13 mouse cellular contexts compared by ENCODE assay signal in the genomic region with DNA sequence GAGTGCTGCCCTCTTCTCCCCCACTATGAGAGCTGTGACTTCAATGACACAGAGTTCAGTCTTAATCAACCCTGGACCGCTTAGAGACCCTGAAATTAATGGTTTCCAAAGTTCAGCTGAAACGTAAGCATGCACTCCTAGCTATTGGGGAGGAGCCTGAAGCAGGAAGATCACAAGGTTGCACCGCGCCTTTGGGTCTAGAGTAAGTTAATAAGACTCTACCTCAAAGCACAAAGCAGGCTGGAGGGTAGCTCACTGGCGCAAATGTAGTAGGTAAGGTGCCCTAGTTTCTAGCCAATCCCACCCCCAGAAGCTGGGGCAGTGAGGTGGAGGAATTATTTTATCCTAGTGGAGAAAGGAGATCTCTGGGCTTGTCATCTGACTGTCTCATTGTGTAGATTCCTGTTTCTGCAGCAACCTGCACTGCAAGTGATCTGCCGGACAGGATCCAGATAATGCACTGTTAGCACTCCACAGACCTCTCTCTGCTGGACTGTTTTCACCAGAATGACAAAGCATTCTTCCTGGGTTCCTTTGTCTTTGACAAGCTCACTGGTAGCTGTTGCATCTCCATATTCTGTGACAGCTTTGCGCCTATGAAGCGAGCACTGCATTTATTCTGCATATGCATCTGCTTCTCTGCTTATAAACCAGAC. TPM values are rescaled to one million over a fixed set of nuclear protein-coding genes. Genes with fewer than 3 reads are reported as not detected.
A peak's percentile ranks its signal among the peaks of the same experiment; 100 is the strongest.
DNase-seq lines count a peak whose midpoint lies in the region; ATAC-seq and TF ChIP-seq lines count a peak whose summit lies in the region.
"Had no signal": no experiment of that assay in that cellular context is flagged by ENCODE, and none has a peak within 500 bp of the region (broad histone marks: within the 10 kb centered on the region; RNA-seq: fewer than 3 reads in every experiment).

No protein-coding gene starts in this region.

- peaks cover 2% of the 10 kb centered on the region; the same call in 1 of the 2 replicates for H3K4me1 ChIP-seq in kidney, adult 2 months (ENCODE audit: control insufficient read depth, insufficient read depth, low read length)
- no peaks in the 10 kb centered on the region for H3K4me1 ChIP-seq in neural tube, embryonic 11.5 days (ENCODE audit: control insufficient read depth, insufficient read depth, low read length)
- no peaks in the 10 kb centered on the region for H3K4me1 ChIP-seq in hindbrain, embryonic 16.5 days (ENCODE audit: control insufficient read depth, insufficient read depth, low read depth, low read length)
- H3K4me1 ChIP-seq: liver, embryonic 13.5 days; neural tube, embryonic 13.5 days had no signal

- no peaks in the 10 kb centered on the region for H3K9me3 ChIP-seq in neural tube, embryonic 11.5 days (ENCODE audit: control insufficient read depth, low read length)
- no peaks in the 10 kb centered on the region for H3K9me3 ChIP-seq in hindbrain, embryonic 16.5 days (ENCODE audit: control insufficient read depth, low read length)
- H3K9me3 ChIP-seq: liver, embryonic 13.5 days; neural tube, embryonic 13.5 days had no signal

- no peak for TF ChIP-seq POLR2A in kidney, adult 2 months (IDR thresholded peaks at IDR 0.05; ENCODE audit: low read depth, low read length)

- H3K4me2 ChIP-seq in neural tube, embryonic 11.5 days (ENCODE audit: low read depth): no peak overlapping the region
- peak overlapping the region; percentile 8; the same call in 1 of the 2 replicates for H3K4me2 ChIP-seq in hindbrain, embryonic 16.5 days (ENCODE audit: low read length)
- H3K4me2 ChIP-seq: liver, embryonic 13.5 days; neural tube, embryonic 13.5 days had no signal

- H3K9ac ChIP-seq in neural tube, embryonic 11.5 days (ENCODE audit: low read length): no peak overlapping the region
- no peak overlapping the region for H3K9ac ChIP-seq in hindbrain, embryonic 16.5 days (ENCODE audit: low read depth, low read length)
- H3K9ac ChIP-seq: liver, embryonic 13.5 days; neural tube, embryonic 13.5 days had no signal

- 65% methylated on average over 8 of the region's 8 CpGs for WGBS in kidney, adult 2 months
- WGBS in neural tube, embryonic 11.5 days: 91% methylated on average over 8 of the region's 8 CpGs
- WGBS in hindbrain, embryonic 16.5 days: 80% methylated on average over 8 of the region's 8 CpGs

- DNase-seq in kidney, adult 2 months: peak; percentile 59
- no peak for DNase-seq in kidney, postnatal 10 days
- no peak for DNase-seq in neural tube, embryonic 11.5 days (ENCODE audit: low spot score)
- no peak for DNase-seq in neural tube, embryonic 10.5 days (ENCODE audit: extremely low spot score, low spot score)
- no peak for DNase-seq in cerebellum, postnatal 25 days
- DNase-seq in layer of hippocampus, adult 9-10 months (ENCODE audit: low spot score): no peak
- DNase-seq: adrenal gland, postnatal 25 days; gastrocnemius, postnatal 10 days; liver, embryonic 13.5 days had no signal

- H3K27ac ChIP-seq in kidney, adult 2 months (ENCODE audit: insufficient read depth, low read depth, low read length): no peak overlapping the region
- no peak overlapping the region for H3K27ac ChIP-seq in neural tube, embryonic 11.5 days (ENCODE audit: low read depth, low read length)
- no peak overlapping the region for H3K27ac ChIP-seq in hindbrain, embryonic 16.5 days (ENCODE audit: low read depth, low read length)
- H3K27ac ChIP-seq: liver, embryonic 13.5 days; neural tube, embryonic 13.5 days had no signal

- no peaks in the 10 kb centered on the region for H3K36me3 ChIP-seq in kidney, adult 2 months (ENCODE audit: control insufficient read depth, insufficient read depth, low read length)
- H3K36me3 ChIP-seq in neural tube, embryonic 11.5 days (ENCODE audit: control insufficient read depth, insufficient read depth, low read length): peaks cover 5% of the 10 kb centered on the region
- peaks cover 1% of the 10 kb centered on the region for H3K36me3 ChIP-seq in hindbrain, embryonic 16.5 days (ENCODE audit: control insufficient read depth, insufficient read depth, low read length)

- ATAC-seq in neural tube, embryonic 11.5 days (ENCODE audit: insufficient read depth, low FRiP score, low TSS enrichment): 0 out of 2 replicates have a peak, but pooled peaks have one; percentile 21
- peak; percentile 50; the same call in 1 of the 2 replicates for ATAC-seq in hindbrain, embryonic 16.5 days
- ATAC-seq in neutrophil, adult 5-6 weeks (ENCODE audit: extremely low read depth, insufficient number of reproducible peaks, low FRiP score, poor library complexity, severe bottlenecking): 0 out of 2 replicates have a peak, but pooled peaks have one; percentile 9
- ATAC-seq: activated CD4-positive, CD25-positive, alpha-beta regulatory T cell, adult 4 months had no signal

- TF ChIP-seq CTCF in kidney, adult 2 months (conservative IDR thresholded peaks at IDR 0.05; ENCODE audit: insufficient read depth, insufficient read length, low read depth, low read length): no peak

- H3K4me3 ChIP-seq in kidney, adult 2 months (ENCODE audit: insufficient read depth, low read depth, low read length): no peak overlapping the region
- no peak overlapping the region for H3K4me3 ChIP-seq in neural tube, embryonic 11.5 days (ENCODE audit: low read depth, low read length)
- no peak overlapping the region for H3K4me3 ChIP-seq in hindbrain, embryonic 16.5 days (ENCODE audit: low read length)
- H3K4me3 ChIP-seq: liver, embryonic 13.5 days; neural tube, embryonic 13.5 days had no signal

- no peaks in the 10 kb centered on the region for H3K27me3 ChIP-seq in kidney, adult 2 months (replicated peaks; ENCODE audit: control insufficient read depth, insufficient read depth, low read length)
- H3K27me3 ChIP-seq in neural tube, embryonic 11.5 days (ENCODE audit: control insufficient read depth, insufficient read depth, low read length): no peaks in the 10 kb centered on the region
- H3K27me3 ChIP-seq in hindbrain, embryonic 16.5 days (replicated peaks; ENCODE audit: control insufficient read depth, insufficient read depth, low read length): no peaks in the 10 kb centered on the region
- H3K27me3 ChIP-seq: liver, embryonic 13.5 days; neural tube, embryonic 13.5 days had no signal

RNA-seq across cellular contexts. Expression of a gene that starts 19.9 kb away (rescaled TPM):
- 10.6 and 12.9 TPM in 2 replicates for polyA plus RNA-seq in kidney, adult 2 months (2012; rRNA removed)
- 88.9 and 89.8 TPM in 2 replicates for polyA plus RNA-seq in neural tube, embryonic 11.5 days (2014; fragmentation: Nextera tagmentation; extraction: Ambion mirVana)
- 45.3 and 45.6 TPM in 2 replicates for polyA plus RNA-seq in hindbrain, embryonic 16.5 days (2015; fragmentation: Nextera tagmentation; extraction: Ambion mirVana)
- total RNA-seq in neutrophil, adult 5-6 weeks (2017): 51.9 and 65.4 TPM in 2 replicates
